Mouse (Mus musculus) kidney, postnatal 14 days (tissue): ENCODE results near the gene Prr13.

Experiments used
- DNase-seq: peaks from one replicate; pipeline ENCODE4 v3.0.0; 2022; ENCODE audit warnings: mixed read lengths

Gene Prr13

DNA sequence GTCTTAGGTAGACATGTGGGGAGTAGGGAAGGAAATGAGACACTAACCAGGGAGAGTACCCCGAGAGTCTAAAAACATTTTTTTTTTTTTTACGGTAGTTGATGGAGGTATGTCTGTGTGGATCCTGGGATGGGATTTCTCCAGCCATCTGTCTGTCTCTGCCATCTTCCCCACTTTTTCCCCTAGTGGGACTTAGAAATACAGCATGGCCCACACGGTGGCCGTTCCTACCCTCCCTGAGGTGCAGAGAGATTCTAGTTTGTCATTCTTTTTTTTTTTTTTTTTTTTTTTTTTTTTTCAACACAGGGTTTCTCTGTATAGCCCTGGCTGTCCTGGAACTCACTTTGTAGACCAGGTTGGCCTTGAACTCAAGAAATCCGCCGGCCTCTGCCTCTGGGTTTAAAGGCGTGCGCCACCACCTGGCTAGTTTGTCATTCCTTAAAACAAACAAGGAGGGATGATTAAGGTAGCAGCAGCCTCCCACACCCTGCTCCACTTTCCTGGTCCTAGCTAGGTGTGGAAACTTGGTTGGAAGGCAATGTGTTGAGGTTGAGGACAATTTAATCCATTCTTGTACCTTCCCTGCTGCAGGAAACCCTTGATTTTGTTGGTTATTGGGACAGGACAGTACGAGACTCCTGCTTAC lies 2.7 kb downstream of the Prr13 start:
- no peak for DNase-seq

DNA sequence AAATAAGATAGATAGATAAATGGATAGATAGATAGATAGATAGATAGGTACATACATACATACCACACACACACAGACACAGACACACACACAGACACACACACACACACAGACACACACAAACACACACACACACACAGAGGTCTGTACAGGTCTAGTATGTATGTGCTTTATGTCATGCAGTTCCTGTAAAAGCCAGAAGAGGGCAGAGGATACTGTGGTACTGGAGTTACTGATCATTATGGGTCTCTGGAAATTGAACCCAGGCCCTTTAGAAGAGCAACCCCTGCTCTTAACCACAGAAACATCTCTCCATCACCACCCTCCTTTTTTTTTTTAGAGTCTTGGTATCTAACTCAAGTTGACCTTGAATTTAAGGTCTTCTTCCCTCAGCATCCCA lies 4.8 kb downstream of the Prr13 start:
- peak; percentile 36 for DNase-seq

DNA sequence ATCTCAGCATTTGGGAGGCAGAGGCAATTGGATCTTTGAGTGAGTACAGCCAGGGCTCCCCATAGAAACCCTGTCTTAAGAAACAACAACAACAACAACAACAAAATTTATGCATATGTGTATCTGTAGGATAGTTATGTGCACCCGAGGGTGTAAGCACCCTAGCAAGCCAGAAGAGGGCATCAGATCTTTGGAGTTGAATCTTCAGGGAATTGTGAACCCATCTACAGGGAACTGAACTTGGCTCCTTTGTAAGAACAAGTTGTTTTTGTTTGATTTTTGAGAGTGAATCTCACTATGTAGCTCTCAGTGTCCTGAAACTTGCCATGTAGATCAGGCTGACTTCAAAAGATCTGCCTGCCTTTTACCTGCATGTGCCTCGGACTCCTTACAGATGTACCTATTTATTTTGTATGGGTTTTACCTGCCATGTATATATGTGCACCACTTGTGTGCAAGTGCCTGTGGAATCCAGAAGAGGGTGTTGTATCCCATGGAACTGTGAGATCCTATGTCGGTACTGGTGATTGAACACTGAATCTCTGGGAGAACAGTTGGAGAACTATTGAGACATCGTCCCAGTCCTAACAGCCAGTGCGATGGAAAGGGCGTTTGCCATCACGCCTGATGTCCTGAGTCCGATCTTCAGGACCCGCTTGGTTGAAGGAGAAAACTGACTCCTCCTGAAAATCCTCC lies 10.0 kb downstream of the Prr13 start:
- DNase-seq: no peak

DNA sequence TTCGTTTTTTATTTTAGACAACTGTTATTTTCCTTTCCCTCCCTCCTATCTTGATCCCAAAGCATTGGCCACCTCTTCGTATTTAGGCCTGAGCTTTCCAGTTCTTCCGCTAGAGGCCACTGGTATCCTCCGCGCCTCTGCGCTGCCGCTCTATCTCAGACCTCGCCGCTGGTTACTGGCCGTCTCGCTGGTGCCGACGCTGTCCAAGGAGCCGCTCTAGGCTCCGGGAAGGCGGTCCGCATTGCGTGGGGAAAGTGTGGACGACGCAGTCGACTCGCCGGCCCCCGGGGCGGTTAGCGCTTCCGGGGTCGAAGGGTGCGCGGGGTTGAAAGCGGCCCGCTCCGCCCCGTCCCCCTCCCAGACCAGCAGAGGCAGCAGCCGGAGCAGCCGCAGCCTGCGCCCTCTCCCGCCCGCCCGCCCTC lies 11.4 kb downstream of the Prr13 start, which contains the start of gene Pcbp2:
Gene Pcbp2 (plus strand): TSS at position 357 of the 422 bp plus-strand sequence.
- peak; percentile 97 for DNase-seq

DNA sequence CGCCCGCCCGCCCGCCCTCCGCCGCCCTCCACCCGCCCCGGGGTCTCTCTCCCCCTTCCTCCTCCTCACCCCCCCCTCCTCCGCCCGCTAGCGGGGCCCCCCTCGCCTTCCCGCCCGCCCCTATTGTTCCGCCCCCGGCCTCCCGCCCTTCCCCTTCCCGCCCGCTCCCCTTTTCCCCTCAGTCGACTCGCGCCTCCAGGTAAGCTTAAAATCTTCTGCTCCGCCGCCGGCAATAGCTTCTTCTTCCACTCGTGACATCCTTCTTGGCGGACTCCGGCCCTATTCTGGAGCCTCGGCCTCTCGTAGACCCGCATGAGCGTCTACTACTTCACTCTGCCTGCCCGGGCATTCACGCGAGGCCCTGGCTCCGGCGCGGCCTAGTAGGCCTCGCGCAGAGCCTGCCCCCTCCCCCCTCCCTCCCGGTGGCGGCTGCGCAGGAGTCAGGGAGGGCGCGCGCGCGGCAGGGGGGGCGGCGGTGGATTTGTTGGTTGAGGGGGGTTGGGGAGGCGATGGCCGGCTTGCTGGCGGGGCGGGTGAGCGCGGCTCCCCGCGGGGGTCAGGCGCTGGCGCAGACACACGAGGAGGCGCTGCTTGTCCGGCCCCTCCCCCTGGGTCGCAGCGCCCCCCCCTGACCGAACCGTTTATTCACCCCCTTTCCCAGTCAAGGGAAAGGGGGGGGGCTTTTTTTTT lies 11.9 kb downstream of the Prr13 start:
- DNase-seq: peak; percentile 92

DNA sequence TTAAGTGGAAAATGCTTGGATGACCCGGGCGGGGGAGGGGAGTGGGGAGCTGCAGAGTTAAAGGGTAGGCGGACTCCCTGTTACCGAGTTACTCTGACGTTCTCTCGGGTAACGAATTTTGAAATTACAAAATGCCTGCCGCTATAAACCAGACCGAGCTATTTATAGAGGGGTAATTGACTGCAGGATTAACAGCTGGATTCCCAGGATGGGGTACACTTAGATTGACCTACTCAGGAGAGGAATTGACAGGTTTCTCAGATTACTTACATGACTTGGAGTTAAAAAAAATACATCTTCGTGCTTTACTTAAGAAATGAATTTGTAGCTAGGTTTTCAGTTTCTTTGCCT lies 12.4 kb downstream of the Prr13 start:
- no peak for DNase-seq

DNA sequence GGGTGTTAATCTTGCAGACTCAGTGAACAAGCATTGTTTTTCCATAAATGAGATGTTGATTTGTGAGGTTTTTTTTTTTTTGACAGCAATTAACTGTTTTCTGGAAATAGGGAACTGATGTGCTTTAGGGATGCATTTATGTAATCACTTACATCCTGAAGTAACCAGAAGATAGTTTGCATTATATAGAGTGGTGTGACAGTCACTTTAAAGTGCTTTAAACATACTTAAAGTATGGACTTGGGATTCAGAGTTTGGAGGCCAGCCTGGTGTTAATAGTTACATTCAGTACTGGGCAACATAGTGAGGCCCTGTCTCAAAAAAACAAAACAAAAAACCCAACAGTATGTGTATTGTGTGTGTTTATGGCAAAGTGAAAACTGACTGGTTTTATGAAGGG lies 12.9 kb downstream of the Prr13 start:
- no peak for DNase-seq

DNA sequence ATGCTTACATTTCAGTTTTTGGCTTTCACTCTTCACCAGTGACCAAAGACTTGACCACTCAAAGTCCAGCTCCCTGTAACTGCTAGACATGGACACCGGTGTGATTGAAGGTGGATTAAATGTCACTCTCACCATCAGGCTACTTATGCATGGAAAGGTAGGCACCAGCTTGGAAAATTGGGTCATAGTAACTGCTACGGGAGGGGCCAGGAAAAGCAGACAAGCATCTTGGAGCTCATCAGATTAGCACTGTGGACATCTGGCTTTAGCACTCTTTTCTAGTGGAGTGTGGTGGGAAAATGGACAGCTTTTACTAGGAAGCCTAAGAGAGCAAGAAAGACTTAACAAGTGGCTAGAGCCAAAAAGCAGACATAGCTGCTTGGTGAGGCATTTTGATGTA lies 14.4 kb downstream of the Prr13 start:
- DNase-seq: no peak

DNA sequence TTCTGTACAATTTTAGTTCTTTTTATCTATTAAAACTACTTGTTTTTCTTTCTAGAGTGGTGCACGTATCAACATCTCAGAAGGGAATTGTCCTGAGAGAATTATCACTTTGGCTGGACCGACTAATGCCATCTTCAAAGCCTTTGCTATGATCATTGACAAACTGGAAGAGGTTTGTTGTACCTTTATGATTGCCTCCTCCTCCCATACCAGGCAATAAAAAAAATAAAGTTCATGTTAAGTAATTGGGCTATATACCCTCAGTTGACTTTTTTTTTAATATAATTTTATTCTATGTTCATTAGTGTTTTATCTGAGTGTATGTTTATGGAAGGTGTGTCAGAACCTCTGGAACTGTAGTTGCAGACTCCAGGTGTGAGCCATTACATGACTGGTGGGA lies 15.7 kb downstream of the Prr13 start:
- no peak for DNase-seq

DNA sequence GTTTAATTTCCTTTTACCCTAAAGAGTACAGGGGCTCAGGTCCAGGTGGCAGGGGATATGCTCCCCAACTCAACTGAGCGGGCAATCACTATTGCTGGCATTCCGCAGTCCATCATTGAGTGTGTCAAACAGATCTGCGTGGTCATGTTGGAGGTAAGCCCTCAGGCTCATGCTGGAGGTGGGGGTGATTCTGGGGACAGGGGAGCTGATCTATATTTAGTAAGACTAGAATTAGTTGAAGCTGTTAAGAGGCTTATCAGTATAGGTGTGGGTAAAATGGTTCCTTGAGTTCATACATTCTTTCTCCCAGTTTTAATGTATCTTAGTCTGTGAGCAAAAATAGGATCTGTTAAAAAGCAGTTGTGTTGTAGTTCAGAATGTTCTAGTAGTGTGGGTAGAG lies 24.3 kb downstream of the Prr13 start:
- DNase-seq: no peak

DNA sequence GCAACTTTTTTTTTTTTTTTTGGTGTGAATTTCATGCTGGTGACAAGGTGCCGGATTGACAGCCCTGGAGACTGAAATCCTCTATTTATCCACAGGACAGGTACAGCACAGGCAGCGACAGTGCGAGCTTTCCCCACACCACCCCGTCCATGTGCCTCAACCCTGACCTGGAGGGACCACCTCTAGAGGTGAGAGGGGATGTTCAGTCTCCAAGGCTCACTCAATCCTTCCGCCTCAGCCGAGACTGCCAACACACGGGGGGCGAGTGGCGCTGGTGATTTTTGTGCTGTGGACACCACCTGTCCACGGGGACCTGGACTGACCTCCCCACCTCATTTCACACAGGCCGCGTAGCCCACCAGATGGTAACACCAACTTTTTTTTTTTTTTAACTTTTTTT lies 27.0 kb downstream of the Prr13 start:
- DNase-seq: no peak

DNA sequence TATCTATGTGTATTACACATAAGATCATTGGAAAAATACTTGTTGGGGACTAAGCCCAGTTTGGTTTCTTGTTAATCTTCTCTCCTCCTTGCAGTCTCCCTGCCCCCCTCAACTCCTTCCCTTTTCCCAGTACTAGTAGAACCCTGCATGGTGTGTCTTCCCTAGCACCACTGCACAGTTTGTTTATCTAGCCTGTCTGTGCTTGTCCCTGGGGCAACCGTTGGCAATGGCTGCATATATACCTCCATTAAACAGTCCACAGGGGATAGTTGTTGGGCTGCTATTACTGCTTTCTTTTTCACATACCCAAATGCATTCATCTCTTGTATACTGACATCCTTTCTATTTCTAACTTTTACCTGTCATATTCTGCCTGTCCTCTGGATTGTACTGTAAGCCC lies 28.8 kb downstream of the Prr13 start:
- no peak for DNase-seq

DNA sequence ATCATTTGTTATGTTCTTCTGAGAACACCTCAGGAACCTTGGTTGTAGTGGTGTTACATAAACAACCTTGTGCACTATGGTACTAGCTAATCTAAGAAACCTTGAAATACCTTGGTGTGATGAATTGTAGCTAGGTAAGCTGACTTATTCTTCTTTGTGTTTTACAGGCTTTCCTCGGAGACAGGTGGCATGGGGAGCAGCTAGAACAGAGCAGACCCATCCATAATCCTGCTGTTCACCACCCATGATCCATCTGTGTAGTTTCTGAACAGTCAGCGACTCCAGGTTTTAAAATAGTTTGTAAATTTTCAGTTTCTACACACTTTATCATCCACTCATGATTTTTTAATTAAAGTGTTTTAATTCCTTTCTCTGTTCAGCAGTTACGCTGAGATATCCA lies 39.5 kb downstream of the Prr13 start:
- DNase-seq: no peak

DNA sequence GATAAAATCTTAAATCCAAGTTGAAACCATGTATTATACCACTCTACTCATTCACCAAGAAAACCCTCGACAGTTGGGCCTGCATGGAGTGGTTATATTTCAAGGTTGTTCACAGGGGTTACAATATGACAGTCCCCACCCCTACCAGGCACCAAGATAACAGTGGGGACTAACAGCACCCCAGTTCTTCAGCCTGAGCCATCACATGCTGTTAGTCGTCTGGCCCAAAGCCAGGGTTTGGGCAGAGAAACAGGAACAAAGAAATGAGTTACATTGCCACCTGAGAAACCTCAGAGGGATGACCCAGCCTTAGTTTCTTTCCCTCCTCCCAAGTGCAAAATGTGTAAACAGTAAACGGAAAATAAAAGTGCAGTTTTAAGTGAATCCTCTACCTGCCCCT lies 40.5 kb downstream of the Prr13 start:
- no peak for DNase-seq

DNA sequence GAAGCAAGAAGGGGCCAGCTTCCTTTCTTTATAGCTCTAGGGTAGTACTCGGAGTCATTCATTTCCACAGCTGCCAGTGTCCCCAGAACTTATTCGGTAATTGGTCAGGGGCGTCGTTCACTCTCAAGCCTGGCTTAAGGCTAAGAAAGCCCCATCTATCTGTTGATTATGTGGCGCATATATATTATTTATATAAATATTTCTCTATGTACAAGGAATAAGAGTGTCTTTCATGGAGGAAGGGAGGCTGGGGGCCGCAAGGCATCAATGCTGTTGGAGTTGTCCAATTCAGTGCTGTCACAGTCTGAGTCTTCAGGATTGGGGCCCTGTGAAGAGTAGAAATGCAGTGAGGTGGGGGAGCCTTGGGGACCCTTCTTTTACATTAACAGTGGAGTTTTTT lies 41.0 kb downstream of the Prr13 start:
- no peak for DNase-seq

DNA sequence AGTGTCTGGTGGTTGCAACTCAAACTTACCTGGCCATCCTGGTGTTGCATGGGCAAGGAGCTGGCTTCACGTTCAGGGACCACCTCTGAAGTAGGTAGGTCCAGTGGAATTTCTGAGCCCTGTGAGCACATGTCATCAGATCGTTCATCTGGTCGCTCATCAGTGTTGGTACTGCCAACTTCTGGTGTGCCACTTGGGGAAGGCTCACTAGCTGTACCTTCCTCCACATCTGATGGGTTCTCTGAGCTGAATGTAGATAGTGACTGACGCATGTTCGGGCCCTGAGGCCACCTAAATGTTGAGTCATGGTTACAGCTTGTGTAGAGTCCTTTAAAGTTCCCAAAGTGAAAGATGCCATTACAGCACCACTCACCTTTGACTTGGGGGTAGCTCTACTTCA lies 41.7 kb downstream of the Prr13 start:
- no peak for DNase-seq

DNA sequence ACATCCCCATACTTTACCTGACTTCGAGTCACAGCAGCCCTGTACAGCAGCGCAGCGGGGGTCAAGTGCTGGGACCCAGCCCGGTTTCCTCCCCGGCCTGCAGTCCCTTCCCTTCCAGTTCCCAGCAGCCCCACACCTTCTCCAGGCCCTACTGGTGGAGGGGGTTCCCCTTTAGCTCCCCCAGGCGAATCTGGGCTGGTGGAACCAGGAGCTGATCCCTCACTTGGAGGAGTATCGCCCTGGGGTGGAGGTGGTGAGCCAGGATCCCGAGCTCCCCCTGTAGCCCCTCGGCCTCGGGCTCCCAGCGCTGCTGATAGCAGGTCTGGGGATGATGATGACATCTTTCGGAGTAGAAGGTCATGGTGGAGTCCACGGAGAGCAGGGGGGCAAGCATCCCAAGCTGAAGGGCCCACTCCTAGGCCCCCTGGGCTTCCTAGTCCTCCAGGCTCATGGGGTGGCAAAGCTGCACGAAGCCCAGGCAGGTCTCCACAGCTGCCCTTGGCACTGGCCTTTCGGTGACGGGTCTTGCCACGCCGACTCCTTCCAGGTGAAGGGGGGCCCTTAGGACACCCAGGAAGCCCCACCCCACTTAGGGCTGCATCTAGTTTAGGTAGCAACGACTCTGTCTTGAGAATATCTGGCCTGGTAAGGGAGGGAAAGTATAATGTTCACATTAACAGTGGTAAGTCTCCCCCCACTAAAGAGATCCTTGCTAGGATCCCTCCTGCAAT lies 42.4 kb downstream of the Prr13 start:
- no peak for DNase-seq

DNA sequence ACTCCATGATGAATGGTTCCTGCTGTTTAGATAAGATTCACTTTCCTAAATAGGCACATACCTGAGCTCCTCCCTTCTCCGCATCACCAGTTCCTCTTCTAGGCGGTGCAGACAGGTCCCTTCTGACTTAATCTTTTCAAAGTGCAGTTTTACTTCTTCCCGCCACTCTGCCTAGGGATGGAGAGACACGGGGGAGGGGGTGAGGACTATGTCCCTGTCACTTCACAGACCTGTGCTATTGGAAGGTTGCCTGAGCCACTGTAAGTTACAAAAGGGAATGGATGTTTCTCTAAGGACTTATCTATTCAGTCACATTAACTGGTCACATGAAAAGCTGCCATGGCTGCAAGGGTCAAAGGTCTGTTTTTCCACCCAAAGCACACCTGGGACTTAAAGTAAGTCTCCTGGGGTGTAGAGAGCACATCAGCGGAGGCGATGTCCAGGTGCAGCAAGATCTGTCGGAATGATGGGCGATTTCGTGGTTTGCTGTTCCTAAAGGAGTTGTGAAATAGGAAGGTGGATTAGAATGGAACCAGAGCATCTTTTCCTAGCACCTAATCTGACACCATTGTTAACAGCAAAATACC lies 43.5 kb downstream of the Prr13 start:
- DNase-seq: no peak

DNA sequence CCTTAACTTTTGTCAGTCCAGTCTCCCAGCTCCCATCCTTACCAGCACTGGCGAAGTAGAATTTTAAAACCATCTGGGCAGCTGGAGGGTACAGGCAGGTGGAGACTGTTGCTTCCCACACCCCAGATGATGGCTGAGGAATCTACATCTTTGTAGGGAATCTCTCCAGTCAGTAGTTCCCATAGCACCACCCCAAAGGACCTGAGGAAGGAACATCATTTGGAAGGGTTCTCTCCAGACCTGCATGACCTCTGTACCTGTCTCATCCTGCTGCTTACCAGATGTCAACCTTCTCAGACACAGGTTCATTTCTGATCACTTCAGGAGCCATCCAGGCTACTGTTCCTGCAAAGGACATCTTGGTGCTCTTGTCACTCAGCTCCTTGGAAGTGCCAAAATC lies 44.6 kb downstream of the Prr13 start, which contains the start of gene Gm10337:
Gene Gm10337 (plus strand): TSS at position 276 of the 400 bp plus-strand sequence.
- no peak for DNase-seq

DNA sequence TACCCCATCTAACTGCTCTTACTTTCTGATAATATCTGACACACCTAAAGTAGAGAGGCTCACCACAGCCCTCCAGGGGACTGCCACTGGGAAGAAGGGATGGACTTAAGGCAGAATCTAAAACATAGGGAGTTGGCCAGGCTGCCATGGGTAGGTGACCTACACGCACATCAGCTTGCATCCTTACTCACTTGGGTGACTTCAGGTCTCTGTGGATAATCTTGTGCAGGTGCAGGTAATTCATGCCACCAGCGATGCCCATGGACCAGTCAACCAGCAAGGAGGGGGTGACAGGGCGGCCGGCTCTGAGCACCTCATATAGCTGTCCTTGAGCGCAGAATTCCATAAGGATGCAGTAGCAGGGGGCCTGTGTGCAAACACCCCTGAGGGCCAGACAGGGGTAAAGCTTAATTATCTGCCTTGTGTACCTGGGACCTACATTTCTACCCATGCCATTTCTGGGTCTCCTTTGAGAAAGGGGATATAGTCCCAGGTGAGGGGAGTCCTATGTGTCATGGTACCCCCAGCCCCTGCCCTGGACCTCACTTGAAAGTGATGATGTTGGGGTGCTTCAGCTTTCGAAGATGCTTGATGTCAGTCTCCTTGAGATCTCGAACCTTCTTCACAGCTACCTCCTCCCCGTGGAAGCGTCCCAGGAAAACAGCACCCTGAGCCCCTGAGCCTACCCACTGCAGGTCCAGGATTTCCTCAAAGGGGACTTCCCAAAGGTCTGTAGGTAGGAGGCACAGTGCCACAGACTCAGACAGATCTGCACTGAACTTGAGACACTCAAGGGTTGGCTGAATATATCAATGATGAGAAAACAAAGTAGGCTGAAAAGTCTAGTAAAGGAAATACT lies 45.3 kb downstream of the Prr13 start:
- no peak for DNase-seq

DNA sequence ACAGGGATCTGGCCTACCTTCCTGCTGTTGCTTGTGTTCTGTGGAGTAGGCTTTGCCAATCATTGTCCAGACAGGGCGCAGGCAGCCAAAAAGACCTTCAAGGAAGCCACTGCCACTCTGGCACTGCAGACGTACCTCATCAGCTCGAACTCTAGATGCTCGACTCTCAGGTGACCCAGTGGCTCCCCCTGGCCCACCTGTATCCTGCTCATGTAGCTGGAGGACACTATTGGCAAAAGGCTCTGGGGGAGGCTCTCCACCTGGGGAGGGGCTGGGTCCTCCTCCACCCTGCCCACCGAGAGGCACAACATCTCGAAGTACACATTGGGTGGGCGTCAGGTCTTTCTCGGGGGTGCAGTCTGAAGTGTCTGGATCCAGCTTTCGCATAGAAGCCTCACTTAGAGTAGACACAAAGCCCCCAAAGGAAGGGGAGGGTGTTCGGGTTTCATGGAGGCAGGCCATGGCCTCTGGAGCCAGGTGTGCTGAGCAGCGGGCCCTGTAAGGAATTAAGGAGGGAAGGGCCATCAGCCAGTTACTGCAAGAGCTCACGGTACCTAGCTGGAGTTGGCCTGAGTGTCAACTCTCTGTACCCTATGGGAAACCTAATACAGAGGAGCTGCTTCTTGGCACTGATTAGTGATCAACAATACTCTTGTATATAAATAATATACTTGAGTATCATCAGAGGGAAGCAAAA lies 46.4 kb downstream of the Prr13 start:
- no peak for DNase-seq
